Mouse (Mus musculus) activated CD4-positive, CD25-positive, alpha-beta regulatory T cell, adult 4 months (primary cell): ENCODE measurements around the gene F11. TPM values are rescaled to one million over a fixed set of nuclear protein-coding genes. Genes with fewer than 3 reads are reported as not detected.

ENCODE experiments used
- ATAC-seq: one replicate; pipeline ENCODE4 v1.8.0; 2017
- polyA plus RNA-seq, 2 experiments: library from polyadenylated mRNA; unstranded; fragments of 100-300 nt; shearing (Covaris generic); gene quantifications; one replicate each; pipeline ENCODE4 v1.2.1; 2017

Gene F11
- polyA plus RNA-seq, 2 experiments from 2014 or later: not detected

GRCm38 (mm10) chr8:45239363-45239762 is 22.5 kb downstream of the F11 start:
- no peak for ATAC-seq

- ATAC-seq: no peak
These were observed 23.5 kb downstream of the F11 start for GRCm38 (mm10) chr8:45238282-45238681.

- no peak for ATAC-seq
These were observed 25.5 kb downstream of the F11 start for GRCm38 (mm10) chr8:45236164-45236912.

DNA sequence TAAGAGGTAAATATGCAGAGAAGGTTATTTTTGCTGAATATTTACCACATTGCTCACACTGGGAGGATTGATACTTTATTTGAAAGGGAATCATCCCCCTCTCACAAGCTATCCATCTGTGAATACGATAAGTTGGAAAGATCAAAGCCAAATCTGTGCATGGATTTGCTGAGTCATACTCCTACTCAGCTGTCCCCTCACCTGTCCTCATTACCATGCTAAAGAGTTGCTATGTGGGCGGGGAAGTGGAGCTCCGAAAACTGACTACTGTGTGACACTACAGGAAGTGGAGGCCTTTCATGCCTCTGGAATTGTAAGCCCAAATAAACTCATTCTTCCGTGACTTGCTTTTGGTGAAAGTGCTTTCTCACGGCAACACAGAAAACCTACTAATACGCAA is 26.6 kb downstream of the F11 start:
- no peak for ATAC-seq

DNA sequence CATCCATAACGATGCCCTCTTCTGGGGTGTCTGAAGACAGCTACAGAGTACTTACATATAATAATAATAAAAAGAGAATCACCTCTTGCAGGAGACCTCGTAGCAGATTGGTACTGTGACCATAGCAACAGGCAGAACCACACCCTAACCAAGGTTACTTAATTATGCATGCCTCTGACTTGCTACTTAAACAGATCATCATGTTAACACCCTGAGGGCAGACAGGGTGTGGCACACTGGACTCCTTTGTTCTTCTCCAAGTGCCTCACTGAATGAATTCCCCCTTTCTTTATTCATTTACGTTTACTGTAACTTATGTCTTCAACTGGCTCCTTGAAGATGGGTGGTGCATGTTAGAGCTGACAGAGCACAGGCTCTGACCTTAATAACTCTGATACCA is 28.6 kb downstream of the F11 start:
- ATAC-seq: no peak

DNA sequence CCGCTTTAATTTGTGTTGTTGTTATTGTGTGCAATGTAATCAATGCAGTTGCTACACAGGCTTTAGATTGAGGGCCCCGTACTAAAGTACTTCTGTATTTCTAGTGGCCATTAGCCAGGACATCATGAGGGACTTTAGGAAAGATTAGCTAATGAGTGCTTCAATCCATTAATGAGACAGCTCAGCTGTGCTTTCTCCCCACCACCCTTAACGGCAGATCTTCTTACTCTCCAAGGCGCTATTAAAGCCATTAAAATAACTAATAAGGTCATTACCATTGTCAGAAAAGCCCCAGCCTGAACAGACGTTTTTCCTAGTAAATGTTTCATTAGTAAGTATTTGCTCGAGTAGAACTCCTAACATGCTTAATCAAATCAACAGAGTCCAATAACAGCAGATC is 59.4 kb downstream of the F11 start:
- ATAC-seq: no peak

DNA sequence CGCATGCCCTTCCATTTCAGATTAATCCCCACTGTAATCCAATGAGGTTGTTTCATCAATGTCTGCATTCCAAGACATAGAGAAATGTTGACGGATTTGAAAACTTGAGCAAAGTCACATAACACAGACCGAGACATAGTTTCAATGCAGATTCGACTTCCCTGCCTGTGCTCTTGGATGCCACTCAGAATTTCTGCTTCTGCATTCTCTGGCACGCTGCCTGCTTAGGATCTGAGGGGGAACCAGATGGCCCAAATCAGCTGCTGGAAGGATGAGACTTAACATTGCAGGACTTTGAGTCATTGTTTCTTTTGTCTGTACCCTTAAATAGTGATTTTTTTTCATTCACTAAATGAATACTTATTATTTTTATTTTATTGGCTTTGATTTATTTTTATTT is 60.2 kb downstream of the F11 start:
- no peak for ATAC-seq

DNA sequence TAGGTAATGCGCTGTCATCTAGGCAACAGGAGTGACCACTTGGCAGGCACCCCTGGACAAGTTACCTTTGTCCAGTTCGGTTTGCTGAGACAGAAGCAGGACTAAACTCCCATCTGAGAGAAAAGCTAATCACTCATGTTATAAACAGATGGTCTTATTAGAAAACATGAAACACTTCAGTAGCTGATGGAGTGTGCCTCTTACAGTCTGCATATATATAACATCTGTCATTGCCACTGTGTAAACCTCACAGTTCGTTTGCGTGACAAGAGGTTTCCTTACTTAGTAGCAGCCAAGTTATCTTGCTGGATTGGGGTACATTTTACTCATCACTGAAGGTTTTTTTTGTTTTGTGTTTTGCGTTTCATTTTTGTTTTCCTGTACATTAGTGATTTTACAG is 64.5 kb downstream of the F11 start:
- ATAC-seq: no peak

- ATAC-seq: no peak
These were observed 65.8 kb downstream of the F11 start for GRCm38 (mm10) chr8:45195954-45196526.

Other genes with a start within 250 kb of the F11 start
- gene Mtnr1a, start 192.9 kb downstream of the F11 start, polyA plus RNA-seq: not detected
- gene Klkb1, start 32.8 kb upstream of the F11 start, polyA plus RNA-seq: under 1 TPM; 0.09 to 0.25 TPM
- not detected for gene Gm45753, start 46.4 kb upstream of the F11 start, polyA plus RNA-seq
- 10 to 100 TPM; 10.8 to 14.2 TPM for gene Cyp4v3, start 71.2 kb upstream of the F11 start, polyA plus RNA-seq
- gene Fam149a, start 120.3 kb upstream of the F11 start, polyA plus RNA-seq: not detected
- gene Tlr3, start 149.0 kb upstream of the F11 start, polyA plus RNA-seq: under 1 TPM; 0.43 to 0.45 TPM
- gene Sorbs2, start 245.8 kb upstream of the F11 start, polyA plus RNA-seq: under 1 TPM; 0.11 to 0.32 TPM